Mouse (Mus musculus): Measurements from ENCODE around the gene Sp6.

Sp6 gene

GRCm38 (mm10) chr11:97013121-97013670 lies at the start of gene Sp6:
Gene Sp6, plus strand, starts transcription at chr11:97013394.
- DNase-seq: no peak

GRCm38 (mm10) chr11:96963580-96963979 lies 49.6 kb upstream of the Sp6 start:
- peak; percentile 89 to 92 for DNase-seq

- DNase-seq: no peak
Measured at GRCm38 (mm10) chr11:96966172-96966571, 47.0 kb upstream of the Sp6 start.

- DNase-seq: peak; percentile 52 to 54
Measured at GRCm38 (mm10) chr11:96966914-96967543, 46.2 kb upstream of the Sp6 start.

GRCm38 (mm10) chr11:96967544-96968269 lies 45.5 kb upstream of the Sp6 start:
- DNase-seq: no peak

- DNase-seq: peak in 1 of 2 experiments; percentile 40
Measured at GRCm38 (mm10) chr11:96968476-96968875, 44.7 kb upstream of the Sp6 start.

GRCm38 (mm10) chr11:96969280-96969722 lies 43.9 kb upstream of the Sp6 start:
- peak in 1 of 2 experiments; percentile 36 for DNase-seq

- peak; percentile 77 to 82 for DNase-seq
Measured at GRCm38 (mm10) chr11:96969746-96970145, 43.4 kb upstream of the Sp6 start.

- no peak for DNase-seq
Measured at GRCm38 (mm10) chr11:96970341-96970740, 42.9 kb upstream of the Sp6 start.

- no peak for DNase-seq
Measured at GRCm38 (mm10) chr11:96972906-96973305, 40.3 kb upstream of the Sp6 start.

- DNase-seq: no peak
Measured at GRCm38 (mm10) chr11:96973426-96973964, 39.7 kb upstream of the Sp6 start.

GRCm38 (mm10) chr11:96974813-96975212 lies 38.4 kb upstream of the Sp6 start:
- DNase-seq: peak in 1 of 2 experiments; percentile 76

GRCm38 (mm10) chr11:96975511-96976378 lies 37.4 kb upstream of the Sp6 start:
- DNase-seq: no peak

GRCm38 (mm10) chr11:96976379-96976687 lies 36.9 kb upstream of the Sp6 start:
- DNase-seq: no peak

- DNase-seq: peak in 1 of 2 experiments; percentile 87
Measured at GRCm38 (mm10) chr11:96976911-96977591, 36.1 kb upstream of the Sp6 start.

GRCm38 (mm10) chr11:96977606-96978400 lies 35.4 kb upstream of the Sp6 start:
- DNase-seq: peak; percentile 99 to 100

GRCm38 (mm10) chr11:96978401-96979246 lies 34.6 kb upstream of the Sp6 start:
- no peak for DNase-seq

GRCm38 (mm10) chr11:96979329-96979728 lies 33.9 kb upstream of the Sp6 start:
- DNase-seq: no peak

- no peak for DNase-seq
Measured at GRCm38 (mm10) chr11:96980021-96980420, 33.2 kb upstream of the Sp6 start.

- no peak for DNase-seq
Measured at GRCm38 (mm10) chr11:96981461-96981860, 31.7 kb upstream of the Sp6 start.

Measured in lung, adult 18-20 months (tissue).